Mouse (Mus musculus): ENCODE measurements around the gene Rtkn.

The Rtkn gene

GRCm38 (mm10) chr6:83134951-83135513, at the start of gene Rtkn:
Gene Rtkn, plus strand, starts transcription at chr6:83135463.
- DNase-seq (ENCODE audit: low spot score in 2 of 2): no peak

GRCm38 (mm10) chr6:83086121-83087035, 48.9 kb upstream of the Rtkn start, which contains the start of gene Lbx2:
Gene Lbx2, plus strand, starts transcription at chr6:83086367.
- DNase-seq (ENCODE audit: low spot score in 2 of 2): no peak

- DNase-seq (ENCODE audit: low spot score in 2 of 2): peak in 1 of 2 experiments; percentile 11
Measured at GRCm38 (mm10) chr6:83087205-83087925, 47.9 kb upstream of the Rtkn start.

- no peak for DNase-seq (ENCODE audit: low spot score in 2 of 2)
Measured at GRCm38 (mm10) chr6:83087926-83088260, 47.4 kb upstream of the Rtkn start.

- DNase-seq (ENCODE audit: low spot score in 2 of 2): no peak
Measured at GRCm38 (mm10) chr6:83092416-83093127, 42.7 kb upstream of the Rtkn start.

- DNase-seq (ENCODE audit: low spot score in 2 of 2): no peak
Measured at GRCm38 (mm10) chr6:83095968-83096367, 39.3 kb upstream of the Rtkn start.

GRCm38 (mm10) chr6:83098411-83098810, 36.9 kb upstream of the Rtkn start:
- DNase-seq (ENCODE audit: low spot score in 2 of 2): no peak

- peak; percentile 86 to 89 for DNase-seq (ENCODE audit: low spot score in 2 of 2)
Measured at GRCm38 (mm10) chr6:83101316-83101687, 34.0 kb upstream of the Rtkn start, which contains the start of the genes Ccdc142 and Gm42688. Gene Ccdc142, plus strand, starts transcription at chr6:83101601. Gene Gm42688, plus strand, starts transcription at chr6:83101617.

- peak; percentile 53 to 57 for DNase-seq (ENCODE audit: low spot score in 2 of 2)
Measured at GRCm38 (mm10) chr6:83101688-83102556, 33.3 kb upstream of the Rtkn start.

- DNase-seq (ENCODE audit: low spot score in 2 of 2): no peak
Measured at GRCm38 (mm10) chr6:83103130-83103650, 32.1 kb upstream of the Rtkn start.

- no peak for DNase-seq (ENCODE audit: low spot score in 2 of 2)
Measured at GRCm38 (mm10) chr6:83104158-83104557, 31.1 kb upstream of the Rtkn start.

GRCm38 (mm10) chr6:83107566-83108400, 27.5 kb upstream of the Rtkn start:
- DNase-seq (ENCODE audit: low spot score in 2 of 2): peak; percentile 59 to 73

GRCm38 (mm10) chr6:83108762-83109668, 26.2 kb upstream of the Rtkn start, which contains the start of gene Mrpl53:
Gene Mrpl53, plus strand, starts transcription at chr6:83109040.
- DNase-seq (ENCODE audit: low spot score in 2 of 2): peak; percentile 76 to 82

- DNase-seq (ENCODE audit: low spot score in 2 of 2): no peak
Measured at GRCm38 (mm10) chr6:83111510-83112136, 23.6 kb upstream of the Rtkn start.

GRCm38 (mm10) chr6:83115011-83115671, 20.1 kb upstream of the Rtkn start, which contains the start of gene Mogs:
Gene Mogs, plus strand, starts transcription at chr6:83115496.
- DNase-seq (ENCODE audit: low spot score in 2 of 2): peak; percentile 92 to 95

- DNase-seq (ENCODE audit: low spot score in 2 of 2): no peak
Measured at GRCm38 (mm10) chr6:83115682-83116372, 19.4 kb upstream of the Rtkn start.
